Mouse (Mus musculus) stomach, postnatal 0 days (tissue): ENCODE results near the gene Lgr4. TPM values are rescaled to one million over a fixed set of nuclear protein-coding genes. Genes with fewer than 3 reads are reported as not detected.

Source experiments
- ATAC-seq: fragments of 200-750 bp; cut with Nextera tagmentation; 2 replicates; pipeline ENCODE4 v1.8.0; 2017; ENCODE audit not compliant: low FRiP score, low TSS enrichment
- DNase-seq: peaks from one replicate; pipeline ENCODE4 v3.0.0-alpha.2; 2016; ENCODE audit warnings: low spot score
- H3K27ac ChIP-seq: fragments of 300-500 bp; sonication (generic); replicated peaks from 2 replicates; pipeline ENCODE4 v1.5.1; 2014; ENCODE audit warnings: mild to moderate bottlenecking, control low read depth
- H3K27me3 ChIP-seq: fragments of 300-500 bp; sonication (generic); 2 replicates; pipeline ENCODE4 v1.6.1; 2014; ENCODE audit warnings: low read length; ENCODE audit not compliant: control insufficient read depth, insufficient read depth
- H3K36me3 ChIP-seq: fragments of 300-500 bp; sonication (generic); 2 replicates; pipeline ENCODE4 v1.6.1; 2014; ENCODE audit warnings: low read length, mixed read lengths; ENCODE audit not compliant: control insufficient read depth, insufficient read depth
- H3K4me1 ChIP-seq: fragments of 300-500 bp; sonication (generic); replicated peaks from 2 replicates; pipeline ENCODE4 v1.6.1; 2014; ENCODE audit warnings: antibody characterized with exemption; ENCODE audit not compliant: control insufficient read depth, insufficient read depth
- H3K4me2 ChIP-seq: fragments of 300-500 bp; sonication (generic); replicated peaks from 2 replicates; pipeline ENCODE4 v1.6.1; 2014; ENCODE audit warnings: low read depth, mild to moderate bottlenecking, control low read depth, moderate library complexity
- H3K4me3 ChIP-seq: fragments of 300-500 bp; sonication (generic); 2 replicates; pipeline ENCODE4 v1.5.1; 2014; ENCODE audit warnings: low read depth, low read length, control low read depth
- H3K9ac ChIP-seq: fragments of 300-500 bp; sonication (generic); 2 replicates; pipeline ENCODE4 v1.6.1; 2014; ENCODE audit warnings: mild to moderate bottlenecking, low read length, control low read depth, mixed read lengths
- H3K9me3 ChIP-seq: fragments of 300-500 bp; sonication (generic); 2 replicates; pipeline ENCODE4 v1.6.1; 2016; ENCODE audit warnings: low read length; ENCODE audit not compliant: control insufficient read depth
- CTCF ChIP-seq: IDR thresholded peaks from 2 replicates; pipeline ENCODE4 v1.5.1; 2016; ENCODE audit warnings: antibody characterized with exemption, low read depth, mild to moderate bottlenecking, moderate library complexity
- EP300 ChIP-seq: optimal IDR thresholded peaks from 2 replicates; pipeline ENCODE3; 2016; ENCODE audit warnings: antibody characterized with exemption
- WGBS: fragments of 180-500 bp; shearing (Covaris S2); extraction: QIAGEN DNeasy Blood & Tissue Kit; methylation state at CpG from one replicate; pipeline ENCODE4 v1.1.7; 2014; 5-methylcytosine and 5-hydroxymethylcytosine counted together
- polyA plus RNA-seq: library from polyadenylated mRNA; unstranded; fragments of >200 nt; fragmentation: Nextera tagmentation; extraction: Ambion mirVana; gene quantifications from 2 replicates; pipeline ENCODE4 v1.2.1, GENCODE M21; 2015

Gene Lgr4
- polyA plus RNA-seq, 1 experiment from 2014 or later: 15.0 TPM

DNA sequence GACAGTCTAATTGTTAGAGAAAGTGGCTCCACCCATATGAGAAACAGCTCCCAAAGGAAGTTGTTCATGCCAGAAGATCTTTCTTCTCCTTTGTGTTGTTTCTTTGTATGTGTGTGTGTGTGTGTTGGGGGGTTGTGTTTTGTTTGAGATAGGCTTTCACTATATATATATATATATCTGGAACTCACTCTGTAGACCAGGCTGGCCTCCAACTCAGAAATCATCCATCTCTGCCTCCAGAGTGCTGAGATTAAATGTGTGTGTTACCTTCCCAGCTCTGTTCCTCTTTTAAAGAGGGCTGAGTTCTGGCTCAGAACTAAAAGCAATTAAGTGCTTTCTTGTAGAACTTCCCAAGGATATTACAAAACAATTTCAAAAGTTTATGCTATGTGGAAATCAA lies 92.0 kb downstream of the Lgr4 start:
- no peak for TF ChIP-seq EP300
- no peak for TF ChIP-seq CTCF
- DNase-seq (no peak), ATAC-seq (no peak)
- Histone ChIP-seq H3K36me3 (peaks cover 8% of the 10 kb centered on the region; the same call in 1 of the 2 replicates), H3K27ac (no peak overlapping the region), H3K4me2 (no peak overlapping the region), H3K9me3 (no peaks in the 10 kb centered on the region), H3K27me3 (no peaks in the 10 kb centered on the region), H3K4me3 (no peak overlapping the region), H3K9ac (no peak overlapping the region), H3K4me1 (no peaks in the 10 kb centered on the region)

DNA sequence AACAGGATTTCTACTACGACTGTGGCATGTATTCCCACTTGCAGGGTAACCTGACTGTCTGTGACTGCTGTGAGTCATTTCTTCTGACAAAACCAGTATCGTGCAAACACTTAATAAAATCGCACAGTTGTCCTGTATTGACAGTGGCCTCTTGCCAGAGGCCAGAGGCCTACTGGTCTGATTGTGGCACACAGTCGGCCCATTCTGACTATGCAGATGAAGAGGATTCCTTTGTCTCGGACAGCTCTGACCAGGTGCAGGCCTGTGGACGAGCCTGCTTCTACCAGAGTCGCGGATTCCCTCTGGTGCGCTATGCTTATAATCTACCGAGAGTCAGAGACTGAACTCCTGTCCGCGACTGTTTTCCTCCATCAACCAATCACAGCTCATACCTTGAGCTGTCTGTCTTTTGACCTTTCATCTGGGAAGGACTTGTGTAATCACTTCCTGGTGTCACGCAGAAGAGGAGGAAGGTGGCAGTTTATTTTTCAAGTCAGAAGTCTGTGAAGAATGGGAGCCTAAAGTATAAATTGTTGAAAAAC lies 94.8 kb downstream of the Lgr4 start:
- H3K4me3 ChIP-seq: no peak overlapping the region
- TF ChIP-seq CTCF: no peak
- TF ChIP-seq EP300: no peak
- H3K9me3 ChIP-seq: no peaks in the 10 kb centered on the region
- no peaks in the 10 kb centered on the region for H3K4me1 ChIP-seq
- ATAC-seq (peak; percentile 51; the same call in 1 of the 2 replicates), DNase-seq (peak; percentile 41)
- 79% methylated on average over 13 of the region's 13 CpGs for WGBS
- H3K4me2 ChIP-seq: no peak overlapping the region
- no peak overlapping the region for H3K9ac ChIP-seq
- H3K27ac ChIP-seq: no peak overlapping the region
- no peaks in the 10 kb centered on the region for H3K27me3 ChIP-seq
- H3K36me3 ChIP-seq: peaks cover 8% of the 10 kb centered on the region; the same call in 1 of the 2 replicates

DNA sequence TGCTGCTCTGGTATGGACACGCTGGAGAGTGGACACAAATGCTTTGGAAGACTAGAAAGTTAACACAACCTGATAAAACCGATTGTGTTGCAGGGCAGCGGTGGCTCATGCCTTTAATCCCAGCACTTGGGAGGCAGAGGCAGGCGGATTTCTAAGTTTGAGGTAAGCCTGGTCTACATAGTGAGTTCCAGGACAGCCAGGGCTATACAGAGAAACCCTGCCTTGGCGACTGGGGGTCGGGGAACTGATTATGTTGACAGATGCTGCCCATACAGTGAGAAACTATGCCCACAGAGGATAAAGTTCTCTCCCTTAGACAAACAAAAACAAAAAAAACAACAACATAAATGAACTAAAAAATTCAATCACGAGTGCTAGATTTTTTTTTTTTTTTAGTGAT lies 99.6 kb downstream of the Lgr4 start:
- Histone ChIP-seq H3K9ac (peak overlapping the region; percentile 81; the same call in 1 of the 2 replicates), H3K4me1 (no peaks in the 10 kb centered on the region; the same call in 1 of the 2 replicates), H3K27ac (no peak overlapping the region), H3K4me2 (peak overlapping the region; percentile 90), H3K9me3 (no peaks in the 10 kb centered on the region), H3K4me3 (peak overlapping the region; percentile 85), H3K27me3 (no peaks in the 10 kb centered on the region), H3K36me3 (peaks cover 4% of the 10 kb centered on the region; the same call in 1 of the 2 replicates)
- no peak for DNase-seq
- 38% methylated on average over 7 of the region's 7 CpGs for WGBS
- TF ChIP-seq EP300 (no peak), CTCF (no peak)
- ATAC-seq: no peak

DNA sequence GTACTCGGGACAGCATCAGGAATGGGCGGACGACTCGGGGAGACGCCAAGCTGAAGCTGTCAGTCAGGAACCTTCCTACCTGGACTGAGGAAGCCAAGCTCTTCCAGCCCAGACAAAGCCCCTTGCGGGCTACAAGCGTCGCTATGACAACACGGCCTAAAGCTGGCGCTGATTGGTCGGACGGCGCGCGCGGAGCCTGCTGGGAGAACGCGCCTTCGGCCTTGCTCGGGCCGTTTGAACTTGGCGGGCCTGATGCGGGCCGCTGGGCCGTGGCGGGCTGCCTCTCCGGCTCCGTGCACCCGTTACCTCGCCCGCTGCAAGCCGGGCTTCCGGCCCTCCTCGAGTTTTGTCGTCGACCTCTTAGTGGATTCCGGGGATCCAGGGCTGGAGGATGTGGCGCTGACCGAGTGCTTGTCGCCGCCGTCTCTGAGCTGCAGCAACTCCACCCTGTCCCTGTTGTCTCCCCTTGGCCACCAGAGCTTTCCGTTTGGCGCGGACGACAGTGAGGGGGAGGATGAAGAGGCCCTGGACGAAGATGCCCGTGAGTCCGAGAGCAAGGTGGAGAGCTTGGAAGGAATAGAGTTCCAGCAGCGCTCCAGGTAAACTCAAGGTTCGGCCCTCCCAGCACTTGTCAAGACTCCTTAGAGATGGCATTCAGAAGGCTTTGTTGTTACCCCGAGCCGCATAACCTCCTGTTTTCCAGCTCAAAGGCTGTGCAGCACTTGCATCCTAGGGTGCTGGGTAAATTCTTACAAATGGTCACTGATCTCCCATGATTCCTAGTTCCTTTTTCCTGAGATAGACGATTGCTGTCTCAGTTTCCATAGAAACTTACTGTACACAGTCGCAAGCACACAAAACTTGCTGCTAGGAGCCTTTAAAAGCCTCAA lies 100.4 kb downstream of the Lgr4 start, which contains the start of gene Ccdc34:
TSS of gene Ccdc34 (plus strand) at position 202 of the 890 bp plus-strand sequence.
- H3K27ac ChIP-seq: peak within 1 kb of the TSS; percentile 79
- no peaks in the 10 kb centered on the region; the same call in 1 of the 2 replicates for H3K4me1 ChIP-seq
- no peaks in the 10 kb centered on the region for H3K36me3 ChIP-seq
- H3K4me2 ChIP-seq: peak within 1 kb of the TSS; percentile 90
- no peak for TF ChIP-seq CTCF
- no peak for TF ChIP-seq EP300
- H3K9me3 ChIP-seq: no peaks in the 10 kb centered on the region
- under 1% methylated on average over 55 of the region's 55 CpGs for whole genome bisulfite sequencing
- peak; percentile 98 for ATAC-seq
- H3K4me3 ChIP-seq: peak within 1 kb of the TSS; percentile 85
- peak within 1 kb of the TSS; percentile 81 for H3K9ac ChIP-seq
- DNase-seq: peak; percentile 93
- no peaks in the 10 kb centered on the region for H3K27me3 ChIP-seq

DNA sequence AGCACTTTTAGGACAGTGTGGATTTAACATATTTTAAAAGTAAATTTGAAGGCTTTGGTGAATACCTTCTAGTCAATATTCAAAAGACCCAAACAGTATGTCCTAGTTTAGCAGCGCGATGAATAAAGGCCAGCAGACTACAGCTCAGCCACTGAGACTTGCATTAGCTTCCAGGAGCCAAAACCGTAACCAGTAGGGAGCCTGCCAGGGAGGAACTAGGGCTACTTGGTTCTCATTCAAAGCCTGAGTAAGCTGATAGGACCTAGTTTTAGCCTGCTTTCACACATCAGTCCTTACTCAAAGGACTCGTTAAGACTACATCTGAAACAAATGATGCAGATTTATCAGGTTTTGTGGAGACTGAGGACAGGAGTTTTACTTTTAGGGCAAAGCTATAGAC lies 102.2 kb downstream of the Lgr4 start:
- H3K36me3 ChIP-seq: no peaks in the 10 kb centered on the region
- 77% methylated on average over 4 of the region's 4 CpGs for WGBS
- no peak overlapping the region for H3K27ac ChIP-seq
- H3K4me1 ChIP-seq: no peaks in the 10 kb centered on the region; the same call in 1 of the 2 replicates
- no peak overlapping the region for H3K9ac ChIP-seq
- ATAC-seq (no peak), DNase-seq (no peak)
- H3K9me3 ChIP-seq: no peaks in the 10 kb centered on the region
- no peaks in the 10 kb centered on the region for H3K27me3 ChIP-seq
- no peak overlapping the region for H3K4me2 ChIP-seq
- no peak overlapping the region for H3K4me3 ChIP-seq
- TF ChIP-seq EP300 (no peak), CTCF (no peak)

DNA sequence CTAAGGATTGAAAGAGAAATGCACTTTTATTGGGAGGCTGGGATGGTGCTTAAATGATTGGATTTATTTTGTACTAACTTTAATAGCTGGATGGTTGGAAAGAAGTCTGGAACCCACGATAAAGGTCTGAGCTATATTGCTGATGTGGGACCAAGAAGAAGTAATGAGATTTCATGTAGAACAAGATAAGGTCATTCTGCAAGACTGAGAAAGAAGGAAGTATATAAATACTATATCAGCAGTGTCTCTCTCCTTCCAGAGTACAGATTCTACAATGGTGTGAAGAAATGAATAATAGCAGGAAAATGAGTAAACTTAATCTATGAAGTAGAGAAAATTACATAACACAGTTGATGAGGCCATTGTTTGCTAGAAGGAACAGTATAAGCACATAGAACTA lies 103.0 kb downstream of the Lgr4 start:
- Histone ChIP-seq H3K9me3 (no peaks in the 10 kb centered on the region), H3K4me1 (no peaks in the 10 kb centered on the region; the same call in 1 of the 2 replicates), H3K4me2 (no peak overlapping the region), H3K27ac (no peak overlapping the region), H3K27me3 (no peaks in the 10 kb centered on the region), H3K4me3 (no peak overlapping the region), H3K36me3 (no peaks in the 10 kb centered on the region), H3K9ac (no peak overlapping the region)
- TF ChIP-seq EP300: no peak
- no peak for DNase-seq
- ATAC-seq: no peak
- WGBS: 90% methylated on average over 1 of the region's 1 CpGs
